Mouse (Mus musculus) embryonic facial prominence, embryonic 13.5 days (tissue): ENCODE measurements around the gene Unc45a. TPM values are rescaled to one million over a fixed set of nuclear protein-coding genes. Genes with fewer than 3 reads are reported as not detected.

Experiments used
- ATAC-seq: fragments of 200-750 bp; cut with Nextera tagmentation; 2 replicates; pipeline ENCODE4 v1.8.0; 2017; ENCODE audit warnings: low read depth; ENCODE audit not compliant: insufficient number of reproducible peaks, insufficient read depth, low FRiP score, low TSS enrichment
- H3K27ac ChIP-seq: fragments of 300-500 bp; sonication (generic); 2 replicates; pipeline ENCODE4 v1.5.1; 2015; ENCODE audit warnings: moderate library complexity, mild to moderate bottlenecking, inconsistent platforms
- H3K27me3 ChIP-seq: fragments of 300-500 bp; sonication (generic); 2 replicates; pipeline ENCODE4 v1.6.1; 2015; ENCODE audit warnings: mild to moderate bottlenecking, inconsistent platforms
- H3K36me3 ChIP-seq: fragments of 300-500 bp; sonication (generic); 2 replicates; pipeline ENCODE4 v1.6.1; 2015; ENCODE audit warnings: mild to moderate bottlenecking, inconsistent platforms
- H3K4me1 ChIP-seq: fragments of 300-500 bp; sonication (generic); 2 replicates; pipeline ENCODE4 v1.6.1; 2015; ENCODE audit warnings: inconsistent platforms
- H3K4me2 ChIP-seq: fragments of 300-500 bp; sonication (generic); 2 replicates; pipeline ENCODE4 v1.6.1; 2015; ENCODE audit warnings: moderate library complexity, mild to moderate bottlenecking, inconsistent platforms
- H3K4me3 ChIP-seq: fragments of 300-500 bp; sonication (generic); 2 replicates; pipeline ENCODE4 v1.5.1; 2015; ENCODE audit warnings: mild to moderate bottlenecking, inconsistent platforms
- H3K9ac ChIP-seq: fragments of 300-500 bp; sonication (generic); 2 replicates; pipeline ENCODE4 v1.6.1; 2015; ENCODE audit warnings: mild to moderate bottlenecking, inconsistent platforms
- H3K9me3 ChIP-seq: fragments of 300-500 bp; sonication (generic); 2 replicates; pipeline ENCODE4 v1.6.1; 2016; ENCODE audit warnings: inconsistent platforms
- WGBS: fragments of 180-500 bp; shearing (Covaris S2); methylation state at CpG from one replicate; pipeline ENCODE4 v1.1.7; 2015; ENCODE audit warnings: mixed read lengths; 5-methylcytosine and 5-hydroxymethylcytosine counted together
- polyA plus RNA-seq: library from polyadenylated mRNA; unstranded; fragments of >200 nt; fragmentation: Nextera tagmentation; extraction: Ambion mirVana; gene quantifications from 2 replicates; pipeline ENCODE4 v1.2.1, GENCODE M21; 2015

The Unc45a gene
- polyA plus RNA-seq, 1 experiment from 2014 or later, result 53.1 TPM

DNA sequence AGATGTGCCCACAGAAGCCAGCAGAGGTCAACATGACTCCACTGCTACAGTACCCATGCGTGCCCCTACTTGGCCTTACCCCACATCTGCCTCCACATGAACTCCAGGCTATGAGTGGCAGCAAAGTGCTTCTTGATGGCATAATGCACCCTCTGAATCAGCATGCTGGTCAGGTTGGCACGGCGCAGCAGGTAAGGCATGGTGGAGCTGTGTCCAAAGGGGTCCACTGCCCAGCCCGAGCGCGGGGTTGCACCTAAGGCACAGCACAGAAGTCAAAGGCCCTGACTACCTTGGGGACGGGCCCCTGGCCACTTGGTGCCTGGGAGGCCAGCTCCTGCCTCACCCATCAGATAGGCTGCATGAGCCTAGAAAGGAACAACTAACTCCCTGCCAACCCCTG, 26.4 kb upstream of the Unc45a start:
- Histone ChIP-seq H3K4me2 (no peak overlapping the region), H3K4me3 (no peak overlapping the region), H3K27ac (no peak overlapping the region), H3K9me3 (no peaks in the 10 kb centered on the region), H3K36me3 (peaks cover 63% of the 10 kb centered on the region), H3K4me1 (peaks cover 24% of the 10 kb centered on the region), H3K9ac (no peak overlapping the region), H3K27me3 (no peaks in the 10 kb centered on the region)
- ATAC-seq, result no peak
- WGBS, result 97% methylated on average over 7 of the region's 7 CpGs

- Histone ChIP-seq H3K27ac (no peak overlapping the region), H3K36me3 (peaks cover 78% of the 10 kb centered on the region), H3K9me3 (no peaks in the 10 kb centered on the region), H3K4me2 (no peak overlapping the region), H3K9ac (no peak overlapping the region), H3K27me3 (no peaks in the 10 kb centered on the region), H3K4me3 (no peak overlapping the region), H3K4me1 (peaks cover 20% of the 10 kb centered on the region)
- WGBS, result 83% methylated on average over 2 of the region's 2 CpGs
- no peak for ATAC-seq
These were observed 25.0 kb upstream of the Unc45a start for GRCm38 (mm10) chr7:80365759-80366158.

DNA sequence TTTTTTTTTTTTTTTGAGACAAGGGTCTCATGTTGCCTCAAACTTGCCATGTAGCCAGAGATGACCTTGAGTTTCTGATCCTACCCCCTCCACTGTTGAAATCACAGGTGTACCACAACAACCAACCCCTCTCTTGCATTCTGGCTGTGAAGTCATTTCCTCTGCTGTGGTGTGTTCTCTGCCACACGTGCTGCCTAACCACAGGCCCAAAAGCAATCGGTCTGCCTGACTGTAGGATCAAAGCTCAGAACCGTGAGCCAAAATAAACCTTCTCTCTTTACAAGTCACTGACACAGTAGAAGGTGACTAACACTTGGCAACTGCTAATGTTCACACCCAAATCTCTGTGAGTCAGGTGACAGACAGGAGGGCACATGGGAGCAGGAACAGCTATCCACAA, 19.6 kb upstream of the Unc45a start:
- no peak for ATAC-seq
- H3K4me1 ChIP-seq, result no peaks in the 10 kb centered on the region
- no peak overlapping the region for H3K27ac ChIP-seq
- no peak overlapping the region for H3K9ac ChIP-seq
- H3K27me3 ChIP-seq, result no peaks in the 10 kb centered on the region
- H3K4me3 ChIP-seq, result no peak overlapping the region
- no peaks in the 10 kb centered on the region for H3K9me3 ChIP-seq
- WGBS, result 79% methylated on average over 3 of the region's 3 CpGs
- no peak overlapping the region for H3K4me2 ChIP-seq
- peaks cover 99% of the 10 kb centered on the region for H3K36me3 ChIP-seq

DNA sequence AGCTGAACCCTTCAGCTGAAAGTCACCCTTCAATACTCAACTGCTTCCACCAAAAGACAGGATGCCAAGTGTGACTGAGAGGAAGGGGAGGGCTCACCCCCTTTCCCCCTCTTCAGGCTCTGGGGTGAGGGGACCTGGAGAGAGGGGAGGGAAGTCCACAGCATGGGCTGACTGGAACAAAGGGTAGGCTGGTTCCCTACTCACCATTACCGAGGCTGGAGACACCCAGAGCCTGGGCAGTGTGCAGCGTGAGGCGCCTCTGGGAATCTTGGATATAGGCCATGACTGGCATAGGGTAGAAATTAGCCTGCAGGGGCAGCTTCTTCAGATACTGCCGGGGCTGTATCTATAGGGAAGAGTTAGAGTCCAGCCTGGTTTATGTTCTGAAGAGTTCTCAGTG, 17.2 kb upstream of the Unc45a start:
- H3K36me3 ChIP-seq, result peaks cover 94% of the 10 kb centered on the region
- H3K4me2 ChIP-seq, result no peak overlapping the region
- no peaks in the 10 kb centered on the region for H3K4me1 ChIP-seq
- WGBS, result 77% methylated on average over 4 of the region's 4 CpGs
- no peaks in the 10 kb centered on the region for H3K27me3 ChIP-seq
- H3K4me3 ChIP-seq, result no peak overlapping the region
- no peak for ATAC-seq
- no peak overlapping the region for H3K27ac ChIP-seq
- H3K9me3 ChIP-seq, result no peaks in the 10 kb centered on the region
- no peak overlapping the region for H3K9ac ChIP-seq

DNA sequence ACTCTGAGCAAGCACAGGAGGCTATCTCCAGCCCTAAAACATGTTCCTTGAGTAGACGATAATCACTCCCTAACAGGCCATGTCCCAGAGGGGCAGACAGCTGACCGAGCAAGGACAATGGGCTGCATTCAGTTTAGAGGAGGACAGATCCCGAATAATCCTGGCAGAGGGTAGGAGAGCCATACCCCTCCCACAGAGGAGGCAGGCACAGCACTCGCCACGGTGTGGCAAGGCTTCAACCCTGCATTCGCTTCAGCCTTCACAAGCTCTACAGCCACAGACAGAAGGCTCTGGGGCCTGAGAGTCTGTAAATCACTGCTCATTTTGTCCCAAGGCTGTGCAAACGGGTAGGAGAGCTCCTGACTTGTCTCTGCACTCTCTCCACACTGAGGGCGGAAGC, 16.4 kb upstream of the Unc45a start:
- peaks cover 94% of the 10 kb centered on the region for H3K36me3 ChIP-seq
- no peak overlapping the region for H3K9ac ChIP-seq
- H3K4me1 ChIP-seq, result no peaks in the 10 kb centered on the region
- no peak overlapping the region for H3K4me2 ChIP-seq
- ATAC-seq, result no peak
- peak overlapping the region; percentile 39; the same call in 1 of the 2 replicates for H3K27ac ChIP-seq
- H3K4me3 ChIP-seq, result no peak overlapping the region
- H3K27me3 ChIP-seq, result no peaks in the 10 kb centered on the region
- H3K9me3 ChIP-seq, result no peaks in the 10 kb centered on the region
- 29% methylated on average over 8 of the region's 8 CpGs for WGBS

GRCm38 (mm10) chr7:80356351-80356750, 15.5 kb upstream of the Unc45a start:
- Histone ChIP-seq H3K9ac (no peak overlapping the region), H3K4me2 (no peak overlapping the region), H3K27me3 (no peaks in the 10 kb centered on the region), H3K4me3 (no peak overlapping the region), H3K4me1 (no peaks in the 10 kb centered on the region), H3K27ac (no peak overlapping the region), H3K9me3 (no peaks in the 10 kb centered on the region), H3K36me3 (peaks cover 93% of the 10 kb centered on the region)
- 73% methylated on average over 13 of the region's 13 CpGs for WGBS
- no peak for ATAC-seq

- H3K4me3 ChIP-seq, result no peak overlapping the region
- no peak overlapping the region for H3K4me2 ChIP-seq
- peaks cover 4% of the 10 kb centered on the region; the same call in 1 of the 2 replicates for H3K4me1 ChIP-seq
- no peaks in the 10 kb centered on the region for H3K9me3 ChIP-seq
- H3K27ac ChIP-seq, result no peak overlapping the region
- WGBS, result 88% methylated on average over 8 of the region's 8 CpGs
- H3K27me3 ChIP-seq, result no peaks in the 10 kb centered on the region
- H3K36me3 ChIP-seq, result peaks cover 73% of the 10 kb centered on the region
- H3K9ac ChIP-seq, result no peak overlapping the region
- ATAC-seq, result no peak
These were observed 12.1 kb upstream of the Unc45a start for GRCm38 (mm10) chr7:80352920-80353319.

DNA sequence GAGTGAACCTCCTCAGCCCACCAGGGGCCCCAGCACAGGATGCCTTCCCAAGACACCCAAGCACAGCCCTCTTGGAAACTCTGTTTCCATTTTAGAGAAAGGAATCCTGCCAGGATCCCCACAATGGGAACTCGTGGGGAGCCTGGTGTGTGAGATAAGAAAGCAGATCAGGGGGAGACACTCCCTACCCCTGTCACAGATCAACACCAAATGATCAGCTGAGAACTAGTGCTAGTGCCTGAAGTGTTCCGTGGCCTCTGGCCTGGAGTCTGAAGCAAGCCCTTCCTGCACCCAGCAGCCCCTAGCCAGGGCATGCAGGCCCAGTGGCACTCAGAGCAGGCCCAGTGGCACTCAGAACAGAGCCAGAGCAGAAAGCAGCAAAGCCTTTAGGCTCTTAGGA, 10.0 kb upstream of the Unc45a start:
- H3K4me1 ChIP-seq, result peaks cover 5% of the 10 kb centered on the region; the same call in 1 of the 2 replicates
- 0 out of 2 replicates have a peak, but pooled peaks cover 3% of the 10 kb centered on the region for H3K9me3 ChIP-seq
- H3K27ac ChIP-seq, result no peak overlapping the region
- WGBS, result 80% methylated on average over 2 of the region's 2 CpGs
- no peaks in the 10 kb centered on the region for H3K27me3 ChIP-seq
- no peak overlapping the region for H3K4me3 ChIP-seq
- H3K4me2 ChIP-seq, result no peak overlapping the region
- no peak for ATAC-seq
- H3K36me3 ChIP-seq, result peaks cover 54% of the 10 kb centered on the region
- no peak overlapping the region for H3K9ac ChIP-seq

DNA sequence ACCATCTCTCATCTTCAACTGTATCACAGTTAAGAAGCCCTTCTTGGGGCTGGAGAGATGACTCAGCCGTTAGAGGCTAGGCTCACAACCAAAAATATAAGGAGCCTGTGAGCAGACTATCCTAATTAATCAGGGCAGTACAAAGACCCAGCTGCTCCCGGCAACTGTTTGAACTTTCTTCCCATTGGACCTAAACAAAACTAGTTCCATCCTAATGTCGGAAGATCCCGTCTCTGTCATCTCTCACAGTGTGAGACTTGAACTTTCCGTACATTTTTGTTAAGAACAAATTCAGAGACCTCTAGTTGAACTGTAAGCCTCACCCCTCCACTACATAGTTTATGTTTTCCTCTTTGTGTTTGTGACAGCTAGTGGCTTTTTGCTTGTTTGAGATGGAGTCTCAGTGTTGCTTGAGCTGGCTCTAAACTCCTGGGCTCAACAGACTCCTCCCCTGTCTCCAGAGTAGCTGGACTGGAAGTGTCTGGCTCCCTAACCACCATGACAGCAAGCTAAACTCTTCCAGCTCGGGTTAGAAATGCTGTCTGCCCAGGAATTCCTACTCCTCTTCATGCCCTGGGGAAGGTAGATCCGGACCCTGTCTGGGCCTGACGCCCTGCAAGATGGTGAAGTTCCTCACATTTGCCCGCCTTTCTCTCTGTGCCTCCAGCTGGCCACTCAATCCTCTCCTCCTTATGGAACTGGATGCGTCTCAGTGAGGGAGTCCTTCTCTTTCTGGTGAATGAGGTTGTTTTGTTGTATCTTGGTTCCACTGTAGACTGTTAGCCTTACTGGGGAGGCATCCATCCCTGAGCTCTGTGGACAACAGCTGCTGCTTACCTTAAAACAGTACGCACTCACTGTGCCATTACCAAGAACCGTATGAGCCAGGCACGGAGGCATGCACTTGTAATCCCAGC, 7.1 kb upstream of the Unc45a start:
- Histone ChIP-seq H3K36me3 (peaks cover 37% of the 10 kb centered on the region), H3K27ac (peak overlapping the region; percentile 77), H3K9me3 (0 out of 2 replicates have a peak, but pooled peaks cover 8% of the 10 kb centered on the region), H3K4me2 (no peak overlapping the region), H3K9ac (no peak overlapping the region), H3K27me3 (no peaks in the 10 kb centered on the region), H3K4me1 (peaks cover 11% of the 10 kb centered on the region), H3K4me3 (no peak overlapping the region)
- 52% methylated on average over 13 of the region's 13 CpGs for WGBS
- ATAC-seq, result no peak

GRCm38 (mm10) chr7:80346830-80347229, 6.0 kb upstream of the Unc45a start:
- 0 out of 2 replicates have a peak, but pooled peaks cover 8% of the 10 kb centered on the region for H3K9me3 ChIP-seq
- 81% methylated on average over 5 of the region's 5 CpGs for WGBS
- no peaks in the 10 kb centered on the region for H3K27me3 ChIP-seq
- no peak for ATAC-seq
- H3K4me2 ChIP-seq, result no peak overlapping the region
- no peak overlapping the region for H3K9ac ChIP-seq
- no peak overlapping the region for H3K27ac ChIP-seq
- H3K4me3 ChIP-seq, result no peak overlapping the region
- peaks cover 26% of the 10 kb centered on the region for H3K36me3 ChIP-seq
- H3K4me1 ChIP-seq, result peaks cover 17% of the 10 kb centered on the region

- no peak overlapping the region for H3K4me2 ChIP-seq
- H3K9me3 ChIP-seq, result 0 out of 2 replicates have a peak, but pooled peaks cover 8% of the 10 kb centered on the region
- no peak overlapping the region for H3K9ac ChIP-seq
- H3K36me3 ChIP-seq, result peaks cover 21% of the 10 kb centered on the region
- 92% methylated on average over 9 of the region's 9 CpGs for WGBS
- H3K27me3 ChIP-seq, result no peaks in the 10 kb centered on the region
- no peak overlapping the region for H3K27ac ChIP-seq
- ATAC-seq, result no peak
- H3K4me3 ChIP-seq, result no peak overlapping the region
- peaks cover 19% of the 10 kb centered on the region for H3K4me1 ChIP-seq
These were observed 5.4 kb upstream of the Unc45a start for GRCm38 (mm10) chr7:80346173-80346572.
